Mouse (Mus musculus): Measurements from ENCODE around the gene Wwox.

Wwox gene

DNA sequence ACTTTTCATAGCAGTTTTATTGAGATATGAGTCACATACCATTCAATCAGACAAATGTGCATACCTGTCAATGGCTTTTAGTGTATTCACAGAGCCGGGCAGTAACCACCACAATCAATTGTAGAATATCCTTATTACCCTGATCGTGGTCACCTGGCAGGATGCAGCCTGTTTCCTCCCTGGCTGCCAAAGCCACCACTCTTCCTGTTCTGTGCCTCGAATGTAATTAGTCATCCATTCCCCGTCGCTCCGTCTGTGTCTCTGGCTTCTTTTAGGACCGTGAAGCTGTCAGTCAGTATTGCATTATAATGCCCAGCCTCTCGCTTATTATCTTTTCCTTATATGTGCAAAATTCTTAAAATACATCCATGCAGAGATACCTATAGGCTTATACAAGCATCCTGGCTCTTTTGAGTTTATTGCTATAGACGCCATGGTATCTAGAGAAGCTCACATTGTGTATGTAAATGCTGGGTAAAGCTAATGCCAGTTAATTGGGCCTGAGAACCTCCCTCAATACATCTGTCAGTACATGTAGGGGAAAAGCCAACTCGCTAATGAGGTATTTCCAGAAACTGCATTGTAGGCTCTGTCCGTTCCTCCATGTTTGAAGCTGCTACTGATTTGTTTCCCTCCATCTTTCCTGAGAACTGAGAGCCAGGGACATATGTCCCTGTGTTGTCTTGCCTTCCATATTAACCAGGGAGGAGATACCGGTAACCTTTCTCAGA, 303.9 kb downstream of the Wwox start:
- no peak for DNase-seq (ENCODE audit: low spot score in 2 of 2)

DNA sequence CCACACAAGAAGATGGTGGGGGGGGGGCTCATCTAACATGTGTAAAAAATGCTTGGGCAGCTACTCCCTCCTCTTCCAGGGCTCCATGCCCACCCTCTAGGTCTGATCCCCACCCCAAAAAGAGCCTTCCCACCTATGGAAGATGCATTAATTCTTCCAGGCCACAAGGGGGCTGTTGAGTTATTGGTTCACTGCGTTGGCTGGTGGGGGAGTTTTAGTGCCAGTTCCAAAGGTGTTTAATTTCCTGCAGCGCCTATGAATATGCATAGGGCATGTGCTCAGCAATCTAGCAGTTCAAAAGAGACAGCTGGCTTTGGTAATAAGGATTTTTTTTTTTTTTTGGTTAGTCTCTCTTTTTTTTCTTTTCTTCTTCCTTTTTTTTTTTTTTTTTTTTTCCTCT, 306.9 kb downstream of the Wwox start:
- no peak for DNase-seq (ENCODE audit: low spot score in 2 of 2)

DNA sequence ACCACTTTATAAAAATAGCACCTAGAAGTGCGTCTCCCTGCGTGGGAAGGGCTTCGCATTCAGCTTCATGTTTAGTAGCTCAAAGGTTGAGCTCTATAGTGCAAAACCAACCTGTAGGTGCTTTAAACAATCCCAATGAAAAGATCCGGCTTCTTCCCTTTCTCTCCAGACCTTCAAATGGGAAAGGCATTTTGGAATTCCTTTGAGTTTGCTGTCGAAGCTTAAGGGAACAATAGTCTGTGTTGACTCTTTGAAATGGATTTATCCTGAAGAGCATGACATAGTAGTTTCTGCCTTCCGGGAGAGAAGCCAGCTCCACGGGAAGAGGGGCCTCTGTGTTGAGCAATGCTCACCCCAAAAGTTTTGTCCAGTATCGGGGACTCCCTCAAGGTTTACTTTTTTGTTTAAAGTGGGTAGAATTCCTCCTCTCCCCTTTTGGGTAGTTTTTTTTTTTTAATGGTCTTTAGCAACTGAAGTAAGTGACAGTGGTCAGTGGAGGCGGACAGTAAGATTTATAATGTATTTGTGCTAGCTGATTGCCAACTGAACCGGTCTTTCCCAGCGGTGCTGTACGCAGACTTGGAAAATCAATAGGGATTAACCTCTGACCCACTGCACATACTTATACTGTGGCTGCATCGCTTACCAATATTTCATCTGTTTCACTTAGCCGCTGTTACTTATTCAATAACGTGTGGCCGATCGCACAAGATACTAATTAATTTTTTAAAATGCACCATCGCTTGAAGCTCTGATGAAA, 312.1 kb downstream of the Wwox start:
- DNase-seq (ENCODE audit: low spot score in 2 of 2) = no peak

DNA sequence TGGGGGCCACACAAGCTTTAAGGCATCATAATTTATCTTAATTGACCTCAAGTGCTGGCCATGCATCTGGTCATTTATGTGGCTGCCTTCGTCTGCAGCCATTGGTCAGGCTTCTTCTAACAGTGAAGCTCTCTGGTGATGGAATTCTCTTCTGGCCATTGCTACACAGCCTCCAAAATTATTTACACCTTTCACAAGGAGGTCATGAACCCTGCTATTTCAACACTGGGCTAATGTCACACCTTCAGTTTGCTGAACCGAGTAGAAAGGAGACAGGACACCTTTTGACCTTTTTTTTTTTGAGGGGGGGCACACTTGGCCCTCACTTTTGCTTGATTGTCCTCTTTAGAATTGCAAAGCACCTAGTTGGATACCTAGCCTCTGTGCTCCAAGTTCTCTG, 320.2 kb downstream of the Wwox start:
- DNase-seq (ENCODE audit: low spot score in 2 of 2) = no peak

DNA sequence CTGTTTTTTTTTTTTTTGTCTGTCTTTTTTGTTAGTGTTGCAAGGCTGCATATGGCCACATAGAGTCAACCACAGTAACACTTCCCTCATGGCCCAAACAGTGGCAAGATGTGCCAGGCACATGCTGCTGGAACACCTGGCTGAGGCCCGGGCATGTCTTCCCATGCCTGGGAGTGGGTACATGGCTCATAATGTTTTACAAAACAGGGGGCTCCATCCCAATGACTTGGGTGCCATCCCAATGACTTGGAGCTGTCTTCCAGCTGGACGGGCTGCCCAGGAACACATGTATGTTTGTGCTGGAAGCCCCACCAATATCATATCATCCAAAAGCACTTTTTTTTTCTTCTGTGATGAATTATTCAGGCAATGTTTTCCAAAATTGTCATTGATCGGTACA, 329.1 kb downstream of the Wwox start:
- DNase-seq (ENCODE audit: low spot score in 2 of 2) = no peak

DNA sequence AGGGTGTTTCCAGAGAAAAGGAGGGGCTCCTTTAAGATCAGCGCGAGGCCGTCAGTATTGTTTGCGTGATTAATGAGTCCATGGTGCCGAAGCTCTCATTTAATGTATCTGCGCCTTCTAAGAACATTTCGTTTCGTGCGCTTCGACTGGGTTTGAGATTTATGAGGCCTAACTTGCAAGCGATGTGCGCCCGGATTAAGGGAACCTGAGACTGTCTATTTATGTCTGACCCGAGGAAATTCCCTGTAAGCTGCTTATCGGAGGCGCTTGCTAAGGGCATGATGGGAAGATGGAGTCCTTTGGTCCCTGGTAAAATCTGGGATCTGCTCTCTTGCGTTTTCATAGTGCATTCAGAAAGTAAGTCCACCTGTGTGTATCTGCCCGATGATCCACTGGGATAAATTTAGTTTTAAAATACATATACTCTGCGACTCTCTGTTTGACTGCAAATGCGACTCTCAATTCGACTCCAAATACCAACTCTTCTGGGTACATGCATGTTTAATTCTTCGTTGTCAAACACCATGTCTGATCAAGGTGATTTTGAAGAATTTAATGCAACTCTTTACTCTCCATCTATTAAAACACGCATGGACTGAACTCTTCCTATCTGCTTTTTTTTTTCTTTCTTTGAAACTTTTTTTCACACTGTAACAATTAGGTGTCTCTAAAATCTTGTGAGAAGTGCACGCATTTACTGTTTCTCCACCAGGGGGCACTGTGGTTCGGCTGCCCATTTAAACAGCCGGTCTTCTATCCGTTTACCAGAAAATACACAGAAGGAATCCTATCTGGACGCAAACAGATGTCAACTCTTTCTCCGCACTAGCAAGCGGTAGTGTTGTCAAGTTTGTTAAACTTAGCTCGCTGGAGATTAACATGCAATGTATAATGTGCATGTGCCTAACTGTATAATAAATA, 331.7 kb downstream of the Wwox start:
- peak; percentile 55 to 64 for DNase-seq (ENCODE audit: low spot score in 2 of 2)

DNA sequence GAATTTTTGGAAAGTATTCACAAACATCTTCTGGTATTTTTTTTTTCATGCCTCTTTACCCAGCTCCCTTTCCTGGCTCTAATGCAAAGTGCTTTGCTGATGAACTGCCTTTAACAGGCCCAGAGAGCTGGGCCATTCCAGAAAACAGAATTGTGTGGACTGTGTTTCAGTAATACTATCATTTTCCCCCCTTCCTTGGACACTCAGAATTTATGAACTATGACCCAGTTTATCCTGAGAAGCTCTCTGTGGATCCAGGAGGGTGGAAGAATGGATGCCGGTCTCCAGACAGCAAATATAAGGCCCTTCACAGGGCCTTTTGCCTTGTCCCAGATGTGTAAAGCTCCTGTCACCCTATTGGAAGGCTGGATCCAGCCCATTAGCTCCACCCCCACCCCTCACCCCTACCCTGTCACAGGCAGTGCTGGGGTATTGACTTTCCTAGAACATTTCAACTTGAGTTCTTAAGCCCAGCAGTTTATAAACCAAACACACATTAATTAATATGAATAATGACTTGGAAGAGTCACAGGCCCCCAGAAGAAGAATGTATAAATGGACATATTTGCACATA, 332.9 kb downstream of the Wwox start:
- no peak for DNase-seq (ENCODE audit: low spot score in 2 of 2)

DNA sequence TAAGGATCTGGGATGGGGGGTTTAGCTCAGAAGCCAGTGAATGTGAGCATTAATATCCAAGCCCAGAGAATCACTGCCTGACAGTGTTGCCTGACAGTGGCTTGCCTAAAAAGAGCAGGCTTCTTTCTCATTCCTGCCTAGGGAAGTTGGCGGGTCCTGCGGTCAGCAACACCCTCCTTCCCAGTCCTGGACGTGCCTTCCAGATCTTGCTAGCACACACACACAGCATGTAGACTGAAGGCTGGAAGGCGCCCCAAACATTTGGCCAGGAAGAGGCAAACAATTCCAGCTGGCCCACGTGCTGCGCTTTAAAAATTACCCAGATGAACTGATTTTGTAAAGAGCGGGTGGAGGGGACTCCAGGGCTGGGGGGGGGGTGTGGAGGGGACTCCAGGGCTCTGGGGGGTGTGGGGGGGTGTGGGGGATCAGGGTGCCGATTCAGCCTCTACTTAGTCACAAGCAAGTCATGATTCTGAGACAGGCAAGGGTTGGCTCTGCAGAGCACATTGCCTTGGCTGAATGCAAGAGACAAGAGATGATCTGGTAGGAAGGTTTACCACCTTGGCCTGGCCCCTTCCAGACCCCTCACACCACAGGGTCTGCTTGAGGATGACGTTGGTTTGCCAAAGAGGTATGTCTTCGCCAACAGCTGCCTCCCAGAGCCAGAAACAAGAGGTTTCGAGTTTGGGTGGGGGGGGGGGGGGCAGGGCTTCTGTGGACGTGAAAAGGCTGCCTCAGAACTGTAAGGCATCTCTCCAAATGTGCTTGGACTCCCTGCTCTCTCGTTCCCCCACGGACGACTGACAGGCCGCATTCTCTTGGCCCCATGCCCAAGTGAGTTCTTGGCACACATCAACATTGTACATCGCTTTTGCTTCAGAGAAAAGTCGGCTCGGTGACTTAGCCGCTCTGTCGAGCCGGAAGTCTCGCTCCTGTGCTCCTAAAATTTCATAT, 334.3 kb downstream of the Wwox start:
- no peak for DNase-seq (ENCODE audit: low spot score in 2 of 2)

DNA sequence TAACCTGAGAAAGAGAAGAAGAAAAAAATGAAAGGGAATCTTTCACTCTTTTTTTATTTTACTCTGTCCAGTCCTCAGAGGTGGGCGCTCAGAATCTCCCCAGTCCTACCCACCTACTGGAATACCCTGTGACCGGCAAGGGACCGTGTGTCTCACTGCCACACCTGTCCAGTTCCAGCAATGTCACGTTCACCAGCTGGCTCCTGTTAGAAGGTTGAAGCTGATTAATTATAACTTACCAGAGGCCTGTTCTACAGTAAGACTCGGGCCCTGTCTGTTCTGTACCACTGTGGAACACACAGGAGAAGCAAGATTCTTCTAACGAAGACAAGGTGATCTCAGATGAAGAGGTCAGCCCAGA, 334.9 kb downstream of the Wwox start:
- DNase-seq (ENCODE audit: low spot score in 2 of 2) = no peak

DNA sequence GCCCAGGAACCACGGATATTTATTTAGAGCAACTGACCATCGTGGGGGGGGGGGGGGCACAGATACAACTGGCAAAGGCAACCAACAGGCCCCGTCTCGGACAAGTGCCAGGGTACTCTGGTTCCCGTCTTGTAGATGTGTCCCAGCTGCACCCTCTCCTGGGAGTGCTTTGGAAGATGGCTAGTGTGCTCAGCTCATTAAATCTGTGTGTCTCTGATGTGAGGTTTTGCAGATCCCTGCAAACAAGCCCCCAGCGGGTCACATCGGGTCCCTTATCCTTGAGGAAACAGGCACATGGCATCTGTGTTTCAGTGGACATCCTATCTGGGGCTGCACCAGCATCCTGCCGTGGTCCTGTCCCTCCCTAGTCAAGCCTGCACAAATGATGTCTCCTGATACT, 336.1 kb downstream of the Wwox start:
- no peak for DNase-seq (ENCODE audit: low spot score in 2 of 2)

DNA sequence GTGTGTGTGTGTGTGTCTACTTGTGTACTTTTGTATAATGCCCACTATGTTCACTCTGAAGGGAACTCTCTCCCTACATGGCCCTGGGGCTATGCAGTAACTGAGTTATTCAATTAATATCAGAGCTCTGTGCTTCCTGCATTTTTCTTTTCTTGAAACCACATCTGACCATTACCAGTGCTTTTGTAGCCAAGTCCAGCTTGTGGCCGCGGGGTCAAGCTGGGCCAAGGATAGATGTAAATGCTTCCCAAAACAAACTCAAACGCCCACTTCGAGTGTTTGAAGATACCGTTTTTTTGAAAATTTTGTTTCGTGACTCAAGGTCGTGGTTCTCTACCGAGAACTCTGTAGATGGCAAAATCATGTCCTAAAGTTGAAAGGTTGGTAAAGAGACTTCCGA, 337.2 kb downstream of the Wwox start:
- DNase-seq (ENCODE audit: low spot score in 2 of 2) = no peak

DNA sequence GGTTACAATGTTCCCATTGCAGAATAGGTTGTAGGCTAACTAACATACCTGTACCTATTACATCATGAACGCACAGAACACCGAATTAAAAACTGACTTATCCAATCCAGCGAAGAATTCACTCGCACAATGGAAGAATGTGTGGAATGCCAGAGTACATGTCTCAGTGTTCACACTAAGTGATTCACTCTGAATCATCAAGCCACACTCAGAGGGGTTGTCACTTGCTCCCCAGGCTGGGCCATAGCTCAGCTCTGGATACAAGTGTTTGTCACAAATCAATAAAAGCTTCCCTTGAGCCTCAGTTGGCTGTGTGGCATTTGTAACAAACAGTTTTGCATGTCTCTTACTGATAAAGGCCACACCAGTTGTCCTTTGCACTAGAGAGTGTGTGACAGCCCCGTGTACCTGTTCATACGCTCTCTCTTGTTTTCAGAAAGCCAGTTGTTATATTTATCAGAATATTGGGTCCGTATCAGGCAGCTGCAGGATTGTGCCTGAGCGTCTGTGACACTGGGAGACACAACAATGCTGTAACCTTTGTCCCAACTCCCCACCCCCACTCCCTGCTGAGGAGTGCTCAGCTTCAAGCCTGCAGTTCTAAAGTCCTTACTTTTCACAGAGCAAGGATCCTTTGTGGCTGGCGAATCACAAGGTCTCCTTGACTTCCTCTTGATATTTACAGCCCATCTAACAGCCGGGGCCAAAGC, 338.0 kb downstream of the Wwox start:
- no peak for DNase-seq (ENCODE audit: low spot score in 2 of 2)

DNA sequence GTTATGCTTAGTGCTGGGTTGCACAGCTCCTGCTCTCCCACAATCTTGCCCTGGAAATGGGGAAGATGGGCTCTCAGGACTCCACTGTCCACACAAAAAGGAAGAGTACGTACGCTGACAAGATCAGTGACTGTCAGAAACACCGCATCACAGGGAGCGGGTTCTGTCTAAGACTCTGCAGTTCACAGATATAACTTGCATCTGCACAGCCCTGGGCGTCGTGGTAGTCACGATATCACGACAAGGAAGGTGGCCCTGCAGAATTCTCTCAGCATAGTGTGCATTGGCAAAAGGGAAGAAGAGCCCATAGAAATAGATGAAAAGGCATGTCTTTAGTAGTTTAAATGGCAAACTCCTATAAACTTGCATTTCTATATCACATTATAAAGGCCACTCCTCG, 339.5 kb downstream of the Wwox start:
- no peak for DNase-seq (ENCODE audit: low spot score in 2 of 2)

DNA sequence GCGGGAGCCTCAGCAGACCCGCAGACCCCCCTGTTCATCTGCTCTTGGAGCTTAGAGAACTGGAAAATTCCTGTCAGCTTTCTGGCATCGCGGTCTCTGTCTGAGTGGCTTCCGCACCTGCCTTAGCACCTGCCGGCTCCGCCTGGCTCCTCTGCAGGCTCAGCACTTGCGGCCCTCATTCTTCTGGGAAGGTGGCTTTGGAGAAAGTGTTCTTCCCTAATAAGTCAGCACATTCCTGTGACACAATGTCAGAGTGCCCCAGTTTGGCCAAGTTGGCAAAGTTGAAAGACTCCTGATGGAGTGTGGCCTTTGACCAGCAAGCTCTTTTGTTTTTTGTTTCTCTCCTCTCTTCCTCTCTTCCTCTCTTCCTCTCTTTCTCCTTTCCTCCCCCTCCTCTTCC, 343.9 kb downstream of the Wwox start:
- DNase-seq (ENCODE audit: low spot score in 2 of 2) = no peak

DNA sequence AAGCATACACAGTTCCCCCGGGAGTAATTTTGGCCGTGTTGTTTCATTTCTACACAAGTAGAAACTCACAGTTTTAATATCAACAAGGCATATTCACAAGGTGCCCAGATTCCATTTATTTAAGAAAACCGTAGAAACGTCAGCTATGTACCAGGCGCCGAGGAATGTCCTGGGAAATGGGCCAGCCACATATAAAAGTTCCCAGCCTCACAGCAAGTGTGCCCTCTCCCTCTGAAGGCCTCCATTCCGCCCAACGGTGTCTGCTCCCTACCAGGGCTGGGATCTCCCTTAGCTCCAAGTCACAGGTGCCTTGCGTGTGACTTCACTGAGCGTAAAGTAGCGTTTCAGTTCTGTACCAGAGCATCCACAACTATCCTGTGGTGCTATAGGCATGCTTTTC, 346.4 kb downstream of the Wwox start:
- DNase-seq (ENCODE audit: low spot score in 2 of 2) = no peak

DNA sequence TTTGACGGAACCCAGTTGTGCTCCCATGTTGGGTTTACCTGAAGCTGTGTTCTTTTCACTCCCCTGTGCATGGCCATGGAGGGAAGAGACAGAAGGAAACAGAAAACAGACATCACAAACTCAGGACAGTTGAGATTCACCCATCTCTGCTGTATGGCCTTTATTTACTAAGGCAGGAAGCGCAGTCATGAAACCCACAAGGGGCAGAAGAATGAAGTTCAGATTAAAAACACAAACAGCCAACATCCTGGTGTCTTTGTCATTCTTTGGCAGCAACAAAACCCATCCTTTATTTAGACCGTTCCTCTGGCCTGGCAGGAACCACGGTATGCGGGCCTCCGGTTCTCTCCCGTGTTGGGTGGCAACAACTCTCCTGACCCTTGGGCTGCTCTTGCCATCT, 350.2 kb downstream of the Wwox start:
- DNase-seq (ENCODE audit: low spot score in 2 of 2) = no peak

DNA sequence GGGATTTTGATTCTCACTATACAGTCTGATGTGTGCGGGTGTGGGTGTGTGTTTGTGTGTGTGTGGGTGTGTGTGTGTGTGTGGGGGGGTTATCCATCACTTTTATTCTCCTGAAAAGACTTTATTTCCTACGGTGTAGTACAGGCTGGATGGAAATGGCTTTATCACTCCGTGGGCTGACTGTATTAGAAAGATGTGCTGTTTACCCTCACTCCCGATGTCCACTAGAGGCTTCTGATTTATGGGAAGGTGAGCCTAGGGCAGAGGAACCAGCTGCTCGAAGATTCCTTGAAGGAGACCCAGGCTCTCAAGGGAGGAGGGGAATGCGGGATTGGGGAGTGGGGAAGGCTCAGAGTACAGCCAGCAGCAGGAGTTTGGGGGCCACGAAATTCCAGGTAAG, 351.3 kb downstream of the Wwox start:
- DNase-seq (ENCODE audit: low spot score in 2 of 2) = no peak

DNA sequence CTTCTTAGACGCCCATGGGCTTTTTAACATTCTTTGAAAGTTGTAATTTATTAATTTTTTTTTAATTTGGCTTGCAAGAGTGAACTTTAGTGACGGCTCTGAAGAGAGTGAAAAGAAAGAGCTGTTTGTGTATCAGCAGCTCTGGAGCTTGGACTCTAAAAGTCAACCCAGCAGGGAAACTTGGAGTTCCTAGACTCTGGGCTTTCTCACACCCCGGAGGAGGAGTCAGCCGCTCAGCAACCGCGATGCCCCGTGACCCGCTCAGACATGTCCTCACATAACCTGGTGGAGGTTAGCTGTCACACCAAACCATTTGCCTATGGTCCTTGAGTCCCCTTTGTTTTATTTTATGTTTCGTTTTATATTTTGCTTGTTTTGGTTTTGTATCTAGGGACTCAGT, 354.2 kb downstream of the Wwox start:
- DNase-seq (ENCODE audit: low spot score in 2 of 2) = no peak

DNA sequence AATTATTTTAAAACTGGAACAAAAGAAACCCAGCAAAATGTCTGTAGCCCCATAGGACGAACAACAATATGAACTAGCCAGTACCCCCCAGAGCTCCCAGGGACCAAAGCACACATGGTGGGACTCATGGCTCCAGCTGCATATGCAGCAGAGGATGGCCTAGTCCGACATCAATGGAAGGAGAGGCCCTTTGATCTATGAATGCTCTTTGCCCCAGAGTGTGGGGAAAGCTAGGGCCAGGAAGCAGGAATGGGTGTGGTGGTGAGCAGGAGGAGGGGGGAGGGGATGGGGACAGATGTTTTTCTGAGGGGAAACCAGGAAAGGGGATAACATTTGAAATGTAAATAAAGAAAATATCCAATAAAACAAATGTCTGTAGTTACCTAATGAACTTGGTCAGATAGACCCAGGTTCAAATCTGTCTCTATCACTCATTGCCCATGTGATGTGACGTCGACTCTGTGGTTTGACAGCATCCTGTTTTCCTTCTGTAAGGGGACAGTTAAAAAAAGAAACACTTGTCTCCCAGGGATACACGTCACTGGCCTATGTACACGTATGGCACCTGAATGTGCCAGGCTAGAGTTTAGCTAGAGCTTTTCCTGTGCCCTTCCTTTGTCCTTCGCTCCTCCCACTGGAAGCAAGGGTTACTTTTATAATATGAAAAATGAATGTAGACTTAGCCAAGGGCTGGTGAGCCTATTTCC, 362.1 kb downstream of the Wwox start:
- peak; percentile 46 to 55 for DNase-seq (ENCODE audit: low spot score in 2 of 2)

DNA sequence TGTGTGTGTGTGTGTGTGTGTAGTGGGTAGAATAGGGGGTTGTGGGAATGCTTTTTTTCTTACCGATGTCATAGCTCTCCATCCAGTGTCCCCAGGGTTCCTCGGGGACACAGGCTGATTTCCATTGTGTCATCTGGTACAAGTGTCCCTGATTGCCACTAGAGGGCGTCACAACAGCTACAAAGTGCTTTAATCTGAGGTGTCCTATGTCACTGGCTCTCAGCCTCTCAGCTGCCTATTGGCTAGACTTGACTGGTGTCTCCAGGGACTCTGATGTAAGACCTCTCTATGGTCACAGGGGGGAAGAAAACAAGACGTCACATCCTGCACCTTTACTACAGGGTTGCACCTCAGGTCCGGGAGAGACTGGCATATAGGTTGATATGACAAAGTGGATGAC, 363.7 kb downstream of the Wwox start:
- DNase-seq (ENCODE audit: low spot score in 2 of 2) = peak; percentile 66 to 72
